Mouse (Mus musculus) layer of hippocampus, adult 2 months (tissue): ENCODE measurements around the gene Med29. TPM values are rescaled to one million over a fixed set of nuclear protein-coding genes. Genes with fewer than 3 reads are reported as not detected.

ENCODE experiments used
- DNase-seq, 2 experiments: peaks; one replicate each; pipeline ENCODE4 v3.0.0; 2022; ENCODE audit warnings: low spot score in 2 of 2
- H3K27ac ChIP-seq: fragments of 200-600 bp; 2 replicates; pipeline ENCODE4 v1.8.1; 2022
- H3K4me3 ChIP-seq: fragments of 200-600 bp; 2 replicates; pipeline ENCODE4 v1.8.1; 2022; ENCODE audit warnings: mild to moderate bottlenecking
- CTCF ChIP-seq: fragments of 200-600 bp; conservative IDR thresholded peaks from 2 replicates; pipeline ENCODE4 v1.8.1; 2022; ENCODE audit warnings: antibody characterized with exemption, mild to moderate bottlenecking, moderate library complexity
- total RNA-seq, 2 experiments: library from RNA; stranded (reverse); gene quantifications; 2 replicates each; pipeline ENCODE4 v1.2.3; 2021

The Med29 gene
- total RNA-seq, 2 experiments from 2014 or later: 17.7 to 18.7 TPM

DNA sequence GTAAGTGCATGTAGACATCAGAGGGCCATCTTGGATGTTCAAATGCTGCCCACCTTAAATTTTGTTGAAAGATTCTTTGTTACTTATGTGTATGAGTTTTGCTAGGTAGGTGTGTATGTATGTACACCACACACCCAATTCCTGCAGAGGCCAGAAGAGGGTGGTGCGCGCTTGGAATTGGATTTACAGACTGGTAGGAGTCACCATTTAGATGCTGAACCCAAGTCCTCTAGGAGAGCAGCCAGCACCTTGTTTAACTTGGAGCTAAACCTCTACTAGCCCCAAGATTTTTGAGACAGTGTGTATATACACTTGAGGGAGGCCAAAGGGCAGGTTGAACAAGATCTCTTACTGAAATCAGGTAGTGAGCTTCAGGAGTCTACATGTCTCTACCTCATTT is 39.2 kb downstream of the Med29 start:
- TF ChIP-seq CTCF: peak; percentile 22; the same call in 1 of the 2 replicates
- DNase-seq: no peak
- H3K27ac ChIP-seq: no peak overlapping the region
- no peak overlapping the region for H3K4me3 ChIP-seq

DNA sequence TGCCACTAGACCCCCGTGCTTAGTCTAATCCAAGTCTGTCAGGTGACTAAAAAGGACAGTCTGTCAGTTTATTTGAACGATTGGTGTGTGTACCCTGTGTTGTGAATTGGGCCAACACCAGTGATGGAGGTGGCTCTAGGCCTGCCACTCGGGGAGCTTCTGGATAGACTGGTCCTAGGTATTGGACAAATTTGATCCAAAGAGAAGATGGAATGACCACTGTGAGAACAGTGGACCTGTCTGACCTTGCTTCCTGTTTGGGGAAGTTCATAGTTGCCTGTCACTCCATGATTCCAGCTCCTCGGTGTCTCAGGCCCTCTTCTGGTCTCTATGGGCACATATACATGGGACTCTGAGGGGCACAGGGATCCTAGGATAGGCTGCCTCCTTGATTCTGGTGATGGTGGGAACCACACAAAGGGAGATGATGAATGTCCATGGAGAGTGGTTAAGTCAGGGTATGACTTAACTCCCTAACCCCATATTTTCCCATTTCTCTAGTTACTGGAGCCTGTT is 40.8 kb downstream of the Med29 start:
- H3K4me3 ChIP-seq: peak overlapping the region; percentile 83
- TF ChIP-seq CTCF: no peak
- H3K27ac ChIP-seq: peak overlapping the region; percentile 90; the same call in 1 of the 2 replicates
- no peak for DNase-seq

- no peak for TF ChIP-seq CTCF
- H3K27ac ChIP-seq: peak within 1 kb of the TSS; percentile 90
- H3K4me3 ChIP-seq: peak within 1 kb of the TSS; percentile 83
- peak; percentile 97 to 99 for DNase-seq
These were observed 42.2 kb downstream of the Med29 start, which contains the start of gene Rps16 for GRCm38 (mm10) chr7:28350155-28350883. TSS of gene Rps16 (plus strand) at chr7:28350652.

- peak; percentile 55 for TF ChIP-seq CTCF
- DNase-seq: no peak
- no peak overlapping the region for H3K4me3 ChIP-seq
- no peak overlapping the region for H3K27ac ChIP-seq
These were observed 43.9 kb downstream of the Med29 start for GRCm38 (mm10) chr7:28348601-28349000.

DNA sequence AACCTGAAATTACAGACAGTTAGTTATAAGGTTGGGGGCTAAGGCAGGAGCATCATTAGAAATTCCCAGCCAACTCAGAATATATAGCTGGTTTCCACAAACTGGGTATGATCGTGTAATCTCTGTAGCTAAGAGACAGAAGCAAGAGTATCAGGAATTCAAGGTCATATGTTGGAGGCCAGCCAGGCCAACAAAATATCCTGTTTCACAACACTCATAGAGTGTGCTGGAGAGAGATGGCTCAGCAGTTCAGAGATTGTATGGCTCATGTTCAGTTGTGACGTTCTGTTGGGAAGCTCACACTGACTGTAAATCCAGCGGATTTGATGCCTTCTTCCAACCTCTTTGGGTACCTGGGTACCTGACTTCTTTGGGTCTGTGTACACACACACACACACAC is 44.8 kb downstream of the Med29 start:
- no peak for TF ChIP-seq CTCF
- H3K4me3 ChIP-seq: no peak overlapping the region
- no peak for DNase-seq

GRCm38 (mm10) chr7:28344637-28345036 is 47.9 kb downstream of the Med29 start:
- no peak overlapping the region for H3K27ac ChIP-seq
- TF ChIP-seq CTCF: peak; percentile 88
- peak in 1 of 2 experiments; percentile 59 for DNase-seq
- H3K4me3 ChIP-seq: no peak overlapping the region

More for the DNA sequence above, 44.8 kb downstream of the Med29 start:
- no peak overlapping the region for H3K27ac ChIP-seq

GRCm38 (mm10) chr7:28341381-28341780 is 51.1 kb downstream of the Med29 start:
- TF ChIP-seq CTCF: no peak
- H3K27ac ChIP-seq: no peak overlapping the region
- no peak for DNase-seq
- no peak overlapping the region for H3K4me3 ChIP-seq

- peak overlapping the region; percentile 82 for H3K4me3 ChIP-seq
- no peak for DNase-seq
These were observed 53.1 kb downstream of the Med29 start for GRCm38 (mm10) chr7:28339213-28339917.

GRCm38 (mm10) chr7:28338108-28338998 is 54.2 kb downstream of the Med29 start, which contains the start of gene Supt5:
TSS of gene Supt5 (minus strand) at chr7:28338746.
- peak within 1 kb of the TSS; percentile 82 for H3K4me3 ChIP-seq
- peak within 1 kb of the TSS; percentile 97 for H3K27ac ChIP-seq
- peak; percentile 96 to 97 for DNase-seq
- no peak for TF ChIP-seq CTCF

More at GRCm38 (mm10) chr7:28339213-28339917, 53.1 kb downstream of the Med29 start:
- H3K27ac ChIP-seq: peak overlapping the region; percentile 97
- TF ChIP-seq CTCF: peak; percentile 65

Other genes with a start within 250 kb of the Med29 start
- gene Fbl, start 223.0 kb downstream of the Med29 start, total RNA-seq: 10 to 100 TPM; 51.7 to 52.3 TPM
- 10 to 100 TPM; 44.7 to 46.9 TPM for gene Dyrk1b, start 213.2 kb downstream of the Med29 start, total RNA-seq
- gene Eid2, start 124.8 kb downstream of the Med29 start, total RNA-seq: 10 to 100 TPM; 58.3 to 59.0 TPM
- gene Eid2b, start 115.0 kb downstream of the Med29 start, total RNA-seq: 10 to 100 TPM; 34.3 to 37.5 TPM
- under 1 TPM; 0.38 to 0.79 TPM for gene Selenov, start 101.5 kb downstream of the Med29 start, total RNA-seq
- 1 to 10 TPM; 1.8 to 1.9 TPM for gene Dll3, start 90.5 kb downstream of the Med29 start, total RNA-seq
- 10 to 100 TPM; 37.8 to 38.5 TPM for gene Timm50, start 80.6 kb downstream of the Med29 start, total RNA-seq
- 100 to 1,000 TPM; 117 to 123 TPM for gene Supt5, start 54.0 kb downstream of the Med29 start, total RNA-seq
- gene Rps16, start 42.1 kb downstream of the Med29 start, total RNA-seq: 100 to 1,000 TPM; 490 to 496 TPM
- gene Plekhg2, start 20.1 kb downstream of the Med29 start, total RNA-seq: 1 to 10 TPM; 5.9 to 6.8 TPM
- 1 to 10 TPM; 2.0 to 3.2 TPM for gene Zfp36, start 12.5 kb downstream of the Med29 start, total RNA-seq
- gene Paf1, start 243 bp upstream of the Med29 start, total RNA-seq: 10 to 100 TPM; 68.4 to 79.0 TPM
- gene Gmfg, start 44.7 kb upstream of the Med29 start, total RNA-seq: 1 to 10 TPM in 1 of 2 experiments, under 1 TPM in 1; 0.86 to 2.3 TPM
- 10 to 100 TPM; 69.1 to 79.8 TPM for gene Lrfn1, start 59.3 kb upstream of the Med29 start, total RNA-seq
- not detected for gene Ifnl2, start 117.7 kb upstream of the Med29 start, total RNA-seq
- not detected for gene Ifnl3, start 130.1 kb upstream of the Med29 start, total RNA-seq
- not detected for gene Sycn, start 148.2 kb upstream of the Med29 start, total RNA-seq
- under 1 TPM; 0.23 to 0.47 TPM for gene Nccrp1, start 154.5 kb upstream of the Med29 start, total RNA-seq
- gene Samd4b, start 205.4 kb upstream of the Med29 start, total RNA-seq: 10 to 100 TPM; 67.8 to 70.1 TPM
- 10 to 100 TPM; 13.7 to 16.2 TPM for gene Pak4, start 205.5 kb upstream of the Med29 start, total RNA-seq
- 1 to 10 TPM; 1.2 to 2.2 TPM for gene Acp7, start 238.6 kb upstream of the Med29 start, total RNA-seq